Mouse (Mus musculus) hindbrain, postnatal 0 days (tissue): ENCODE data around the gene Stim2. TPM values are rescaled to one million over a fixed set of nuclear protein-coding genes. Genes with fewer than 3 reads are reported as not detected.

ENCODE experiments used
- ATAC-seq: fragments of 200-750 bp; cut with Nextera tagmentation; 2 replicates; pipeline ENCODE4 v1.8.0; 2017; ENCODE audit warnings: mild to moderate bottlenecking, moderate TSS enrichment, moderate library complexity
- DNase-seq: peaks from one replicate; pipeline ENCODE4 v3.0.0-alpha.2; 2015; ENCODE audit warnings: low spot score
- H3K27ac ChIP-seq: fragments of 300-500 bp; sonication (generic); 2 replicates; pipeline ENCODE4 v1.5.1; 2014; ENCODE audit warnings: mild to moderate bottlenecking
- H3K27me3 ChIP-seq: fragments of 300-500 bp; sonication (generic); 2 replicates; pipeline ENCODE4 v1.6.1; 2014; ENCODE audit warnings: low read length, mixed read lengths; ENCODE audit not compliant: insufficient read depth
- H3K36me3 ChIP-seq: fragments of 300-500 bp; sonication (generic); 2 replicates; pipeline ENCODE4 v1.6.1; 2014; ENCODE audit warnings: low read length, mixed read lengths; ENCODE audit not compliant: insufficient read depth
- H3K4me1 ChIP-seq: fragments of 300-500 bp; sonication (generic); 2 replicates; pipeline ENCODE4 v1.6.1; 2014; ENCODE audit warnings: antibody characterized with exemption, low read length, mixed read lengths; ENCODE audit not compliant: insufficient read depth
- H3K4me2 ChIP-seq: fragments of 300-500 bp; sonication (generic); 2 replicates; pipeline ENCODE4 v1.6.1; 2014; ENCODE audit warnings: low read depth, mild to moderate bottlenecking, low read length, moderate library complexity, mixed read lengths
- H3K4me3 ChIP-seq: fragments of 300-500 bp; sonication (generic); 2 replicates; pipeline ENCODE4 v1.5.1; 2014; ENCODE audit warnings: low read length
- H3K9ac ChIP-seq: fragments of 300-500 bp; sonication (generic); replicated peaks from 2 replicates; pipeline ENCODE4 v1.6.1; 2014; ENCODE audit warnings: mild to moderate bottlenecking, low read length, moderate library complexity, mixed read lengths
- H3K9me3 ChIP-seq: fragments of 300-500 bp; sonication (generic); 2 replicates; pipeline ENCODE4 v1.6.1; 2016; ENCODE audit warnings: low read length, mixed read lengths
- CTCF ChIP-seq: IDR thresholded peaks from 2 replicates; pipeline ENCODE4 v1.5.1; 2016; ENCODE audit warnings: antibody characterized with exemption, control low read depth, low read depth
- WGBS: fragments of 180-500 bp; shearing (Covaris S2); extraction: QIAGEN DNeasy Blood & Tissue Kit; methylation state at CpG from one replicate; pipeline ENCODE4 v1.1.7; 2014; 5-methylcytosine and 5-hydroxymethylcytosine counted together
- polyA plus RNA-seq: library from polyadenylated mRNA; unstranded; fragments of >200 nt; fragmentation: Nextera tagmentation; extraction: Ambion mirVana; gene quantifications from 2 replicates; pipeline ENCODE4 v1.2.1, GENCODE M21; 2015
- total RNA-seq: library from RNA; depleted of rRNA; stranded (reverse); fragments of >200 nt; gene quantifications from 2 replicates; pipeline ENCODE4 v1.2.3, GENCODE M21; 2014

Gene Stim2
- total and polyA plus RNA-seq, 2 experiments from 2014 or later, result 30.6 to 33.3 TPM

GRCm38 (mm10) chr5:54100916-54101315 is 102.6 kb downstream of the Stim2 start:
- 22% methylated on average over 3 of the region's 3 CpGs for WGBS
- no peaks in the 10 kb centered on the region for H3K27me3 ChIP-seq
- H3K4me3 ChIP-seq, result no peak overlapping the region
- peak; percentile 85 for ATAC-seq
- no peaks in the 10 kb centered on the region for H3K9me3 ChIP-seq
- H3K4me2 ChIP-seq, result no peak overlapping the region
- H3K4me1 ChIP-seq, result peaks cover 3% of the 10 kb centered on the region; the same call in 1 of the 2 replicates
- H3K27ac ChIP-seq, result peak overlapping the region; percentile 60
- TF ChIP-seq CTCF, result no peak
- DNase-seq, result peak; percentile 72
- no peak overlapping the region for H3K9ac ChIP-seq
- H3K36me3 ChIP-seq, result no peaks in the 10 kb centered on the region

GRCm38 (mm10) chr5:54101318-54101717 is 103.0 kb downstream of the Stim2 start:
- no peak for ATAC-seq
- Histone ChIP-seq H3K9me3 (no peaks in the 10 kb centered on the region), H3K27me3 (no peaks in the 10 kb centered on the region), H3K9ac (no peak overlapping the region), H3K4me2 (no peak overlapping the region), H3K4me3 (no peak overlapping the region), H3K27ac (peak overlapping the region; percentile 60; the same call in 1 of the 2 replicates), H3K36me3 (no peaks in the 10 kb centered on the region), H3K4me1 (peaks cover 3% of the 10 kb centered on the region; the same call in 1 of the 2 replicates)
- no peak for DNase-seq
- TF ChIP-seq CTCF, result no peak
- WGBS, result 41% methylated on average over 5 of the region's 5 CpGs

- Histone ChIP-seq H3K9me3 (no peaks in the 10 kb centered on the region), H3K27ac (no peak overlapping the region), H3K4me2 (no peak overlapping the region), H3K9ac (no peak overlapping the region), H3K27me3 (no peaks in the 10 kb centered on the region), H3K4me3 (no peak overlapping the region), H3K36me3 (no peaks in the 10 kb centered on the region), H3K4me1 (peaks cover 3% of the 10 kb centered on the region; the same call in 1 of the 2 replicates)
- no peak for DNase-seq
- 32% methylated on average over 1 of the region's 1 CpGs for WGBS
- ATAC-seq, result no peak
- no peak for TF ChIP-seq CTCF
Measured at GRCm38 (mm10) chr5:54101960-54102359, 103.7 kb downstream of the Stim2 start.

- no peak overlapping the region for H3K4me2 ChIP-seq
- peaks cover 6% of the 10 kb centered on the region; the same call in 1 of the 2 replicates for H3K36me3 ChIP-seq
- no peak overlapping the region for H3K9ac ChIP-seq
- no peak for ATAC-seq
- no peaks in the 10 kb centered on the region for H3K27me3 ChIP-seq
- no peaks in the 10 kb centered on the region for H3K9me3 ChIP-seq
- WGBS, result 93% methylated on average over 4 of the region's 4 CpGs
- no peak overlapping the region for H3K27ac ChIP-seq
- TF ChIP-seq CTCF, result no peak
- no peak overlapping the region for H3K4me3 ChIP-seq
- H3K4me1 ChIP-seq, result no peaks in the 10 kb centered on the region
- DNase-seq, result no peak
Measured at GRCm38 (mm10) chr5:54106669-54107068, 108.4 kb downstream of the Stim2 start.

- ATAC-seq, result no peak
Measured at GRCm38 (mm10) chr5:54107069-54107468, 108.8 kb downstream of the Stim2 start.

GRCm38 (mm10) chr5:54109096-54109495 is 110.8 kb downstream of the Stim2 start:
- ATAC-seq (no peak), DNase-seq (no peak)
- Histone ChIP-seq H3K4me3 (no peak overlapping the region), H3K27ac (no peak overlapping the region), H3K27me3 (no peaks in the 10 kb centered on the region), H3K4me2 (no peak overlapping the region), H3K4me1 (no peaks in the 10 kb centered on the region), H3K9ac (no peak overlapping the region), H3K9me3 (no peaks in the 10 kb centered on the region), H3K36me3 (peaks cover 6% of the 10 kb centered on the region; the same call in 1 of the 2 replicates)
- WGBS, result 90% methylated on average over 5 of the region's 5 CpGs
- no peak for TF ChIP-seq CTCF

More at GRCm38 (mm10) chr5:54107069-54107468, 108.8 kb downstream of the Stim2 start:
- H3K9me3 ChIP-seq, result no peaks in the 10 kb centered on the region
- H3K4me1 ChIP-seq, result no peaks in the 10 kb centered on the region
- no peak overlapping the region for H3K9ac ChIP-seq
- DNase-seq, result no peak
- H3K27me3 ChIP-seq, result no peaks in the 10 kb centered on the region
- H3K4me3 ChIP-seq, result no peak overlapping the region
- H3K27ac ChIP-seq, result no peak overlapping the region
- peaks cover 6% of the 10 kb centered on the region; the same call in 1 of the 2 replicates for H3K36me3 ChIP-seq
- 79% methylated on average over 6 of the region's 6 CpGs for WGBS
- H3K4me2 ChIP-seq, result no peak overlapping the region
- no peak for TF ChIP-seq CTCF

GRCm38 (mm10) chr5:54110789-54111188 is 112.5 kb downstream of the Stim2 start:
- no peak for TF ChIP-seq CTCF
- no peaks in the 10 kb centered on the region for H3K9me3 ChIP-seq
- H3K27ac ChIP-seq, result no peak overlapping the region
- peaks cover 6% of the 10 kb centered on the region; the same call in 1 of the 2 replicates for H3K36me3 ChIP-seq
- ATAC-seq (no peak), DNase-seq (no peak)
- H3K4me1 ChIP-seq, result no peaks in the 10 kb centered on the region
- WGBS, result 91% methylated on average over 11 of the region's 11 CpGs
- no peak overlapping the region for H3K4me2 ChIP-seq
- H3K4me3 ChIP-seq, result no peak overlapping the region
- H3K9ac ChIP-seq, result no peak overlapping the region
- H3K27me3 ChIP-seq, result no peaks in the 10 kb centered on the region
